Mouse (Mus musculus) brain, adult 2 months (tissue): ENCODE measurements around the gene Lamtor1.
A peak's percentile ranks its signal among the peaks of the same experiment; 100 is the strongest.

Experiments
- DNase-seq: peaks from one replicate; pipeline ENCODE4 v3.0.0; 2011; ENCODE audit warnings: low read depth, low spot score

Gene Lamtor1

GRCm38 (mm10) chr7:101955276-101955675 is 49.6 kb downstream of the Lamtor1 start:
- peak; percentile 38 for DNase-seq

DNA sequence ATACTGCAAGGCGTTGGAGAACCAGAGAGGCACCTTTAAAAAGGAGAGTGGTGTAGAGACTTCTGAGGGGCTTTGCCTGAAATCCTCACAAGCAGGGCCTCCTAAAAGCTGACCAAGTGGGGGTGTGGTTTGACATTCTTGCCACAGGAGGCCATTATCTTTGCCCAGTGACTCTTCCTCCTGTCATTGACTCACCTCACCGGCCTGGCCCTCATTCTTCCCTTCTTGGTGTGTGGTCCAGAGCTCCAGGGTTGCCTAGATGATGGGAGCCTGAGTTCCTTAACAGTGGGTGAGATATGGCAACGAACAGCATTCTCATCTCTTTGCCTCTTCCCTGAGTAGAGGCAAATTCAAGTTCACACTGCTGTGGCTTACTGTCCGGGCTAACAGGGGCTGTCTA is 50.2 kb downstream of the Lamtor1 start:
- no peak for DNase-seq

GRCm38 (mm10) chr7:101956481-101956880 is 50.8 kb downstream of the Lamtor1 start:
- no peak for DNase-seq

DNA sequence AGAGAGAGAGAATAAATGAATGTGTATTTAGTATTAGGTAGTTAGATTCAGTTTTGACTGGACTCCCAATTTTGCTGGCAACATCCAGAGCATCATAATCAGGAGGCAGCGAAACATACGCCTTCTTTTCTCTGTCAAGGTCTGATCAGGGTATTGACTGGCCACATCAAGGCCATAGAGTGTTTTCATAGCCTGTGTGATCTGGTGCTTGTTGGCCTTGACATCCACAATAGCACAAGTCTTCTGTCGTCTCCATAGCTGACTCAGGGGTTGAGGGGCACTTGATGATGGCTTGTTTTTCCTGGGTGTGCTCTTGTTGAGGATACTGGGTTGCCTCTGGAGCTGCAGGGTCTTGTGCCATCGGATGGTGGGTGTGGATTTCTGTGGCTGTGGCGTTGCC is 51.2 kb downstream of the Lamtor1 start:
- DNase-seq, result no peak

- DNase-seq, result no peak
Observed at GRCm38 (mm10) chr7:101962829-101963228, 57.1 kb downstream of the Lamtor1 start.

GRCm38 (mm10) chr7:101963621-101964020 is 57.9 kb downstream of the Lamtor1 start:
- no peak for DNase-seq

DNA sequence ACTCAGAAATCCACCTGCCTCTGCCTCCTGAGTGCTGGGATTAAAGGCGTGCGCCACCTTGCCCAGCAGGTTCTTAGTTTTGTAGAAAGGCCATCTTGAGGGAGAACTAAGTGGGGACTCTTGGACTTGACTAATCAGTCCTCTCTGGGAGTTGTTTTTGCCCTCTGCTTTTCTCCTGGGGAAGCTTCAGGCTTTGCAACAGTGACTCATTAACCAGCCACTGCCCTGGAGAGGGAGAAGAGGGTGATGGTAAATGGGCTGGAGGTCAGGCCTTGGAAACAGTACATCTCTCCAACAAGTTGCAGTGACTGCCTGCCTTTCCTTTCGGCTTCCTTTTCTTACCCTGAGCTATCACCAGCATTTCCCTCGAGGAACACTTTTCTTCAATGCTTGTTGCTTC is 58.8 kb downstream of the Lamtor1 start:
- no peak for DNase-seq

GRCm38 (mm10) chr7:101965606-101966005 is 59.9 kb downstream of the Lamtor1 start:
- DNase-seq, result peak; percentile 16

GRCm38 (mm10) chr7:101967256-101967655 is 61.6 kb downstream of the Lamtor1 start:
- peak; percentile 41 for DNase-seq

DNA sequence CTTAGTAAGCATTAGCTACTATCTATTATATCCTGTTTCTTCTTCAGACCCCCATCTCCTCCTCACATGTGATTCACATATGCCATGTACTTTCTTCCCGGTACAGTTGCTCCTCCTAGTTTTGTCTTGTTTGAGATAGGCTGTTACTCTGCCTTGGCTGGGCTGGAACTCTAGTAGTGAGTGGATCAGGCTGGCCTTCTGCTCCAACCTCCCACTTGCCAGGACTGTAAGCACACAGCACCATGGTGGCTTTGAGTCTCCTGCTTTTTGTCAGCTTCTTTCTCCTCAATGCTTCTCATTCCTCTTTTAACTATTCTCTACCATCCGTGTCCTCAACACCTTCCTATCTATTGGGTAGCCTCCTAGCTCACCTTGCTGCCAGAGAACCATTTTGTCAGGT is 63.0 kb downstream of the Lamtor1 start:
- DNase-seq, result no peak

- DNase-seq, result peak; percentile 91
Observed at GRCm38 (mm10) chr7:101969694-101970428, 64.2 kb downstream of the Lamtor1 start.

DNA sequence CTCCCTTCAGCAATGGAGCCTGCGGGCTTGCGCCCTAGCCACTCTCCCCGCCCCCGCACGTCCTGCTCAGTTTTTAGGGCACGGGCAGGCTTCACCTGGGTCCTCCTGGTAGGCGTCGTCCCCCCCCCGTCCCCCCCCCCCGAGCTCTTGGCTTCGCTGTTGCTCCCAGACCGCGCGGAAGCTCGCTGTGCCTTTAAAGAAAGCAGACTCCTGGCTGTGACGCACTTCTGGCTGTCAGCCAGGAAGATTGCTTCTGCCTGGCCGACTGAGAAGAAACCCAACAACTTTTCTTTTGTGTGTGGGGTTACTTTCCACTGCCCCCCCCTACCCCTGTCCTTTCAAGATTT is 64.7 kb downstream of the Lamtor1 start:
- DNase-seq, result peak; percentile 96

DNA sequence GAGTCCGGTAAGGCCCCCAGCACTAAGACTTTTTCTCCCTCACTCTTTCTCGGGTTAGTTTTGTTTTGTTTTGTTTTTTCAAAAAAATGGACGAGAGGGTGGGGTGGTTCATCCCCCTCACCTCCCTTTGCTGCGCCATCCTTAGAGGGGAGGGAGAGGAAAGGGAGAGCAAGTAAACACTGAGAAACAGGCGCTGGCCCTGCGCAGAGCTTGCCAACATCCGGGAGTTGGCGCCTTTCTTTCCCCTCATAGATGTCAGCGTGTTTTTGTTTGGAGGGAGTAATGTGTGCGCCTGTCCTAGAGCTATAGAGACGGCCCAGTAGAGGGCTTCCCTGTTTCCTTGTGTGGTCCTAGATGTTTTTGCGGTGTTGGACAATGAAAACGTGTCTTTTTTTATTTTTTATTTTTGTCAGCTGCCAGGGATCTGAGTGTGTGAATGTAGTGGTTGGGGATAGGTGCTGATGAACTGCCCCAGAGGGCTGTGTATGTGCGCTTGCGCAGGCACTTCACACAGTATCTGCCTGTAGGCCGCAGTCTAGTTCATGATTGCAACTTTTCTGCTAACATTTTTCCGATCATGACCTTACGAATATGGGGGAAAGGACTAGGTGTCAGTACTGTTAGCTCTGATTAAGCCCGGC is 65.2 kb downstream of the Lamtor1 start:
- DNase-seq, result peak; percentile 93

DNA sequence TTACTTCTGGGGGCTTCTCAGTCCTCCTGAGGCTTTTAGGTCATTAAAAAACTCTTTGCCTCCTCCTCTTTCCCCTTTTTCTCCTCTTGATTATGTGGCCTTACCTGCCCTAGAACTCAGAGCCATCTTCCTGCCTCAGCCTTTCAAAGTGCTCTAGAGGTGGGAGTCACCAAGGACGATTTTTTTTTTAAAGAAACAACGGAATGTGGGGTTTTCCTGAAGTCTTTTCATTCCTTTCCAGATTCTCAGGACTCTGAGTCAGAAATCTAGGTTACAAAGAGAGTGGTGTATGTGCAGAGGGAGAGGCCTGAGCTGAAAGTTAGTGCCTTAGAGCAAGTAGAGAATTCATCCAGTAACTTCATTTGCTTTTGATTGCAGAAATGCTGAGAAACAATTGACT is 66.0 kb downstream of the Lamtor1 start:
- no peak for DNase-seq

DNA sequence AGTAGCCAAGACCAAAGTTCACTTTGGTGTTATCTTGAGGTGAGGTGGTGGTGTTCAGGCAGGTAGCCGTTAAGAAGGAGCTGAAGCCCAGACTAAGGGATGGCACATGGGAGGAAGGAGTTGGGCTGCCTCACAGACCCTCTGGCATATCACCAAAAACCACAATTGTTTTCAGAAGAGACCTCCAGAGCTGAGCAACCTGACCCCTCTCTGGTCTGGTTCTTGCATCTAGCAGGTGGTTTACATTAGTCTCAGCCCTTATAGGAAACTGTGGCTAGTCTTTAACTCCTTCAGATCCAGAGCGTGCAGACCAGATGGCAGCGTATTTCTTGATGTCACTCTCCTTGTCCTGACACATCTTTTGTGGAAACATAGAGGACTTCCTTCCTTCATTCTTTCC is 68.0 kb downstream of the Lamtor1 start:
- DNase-seq, result no peak

DNA sequence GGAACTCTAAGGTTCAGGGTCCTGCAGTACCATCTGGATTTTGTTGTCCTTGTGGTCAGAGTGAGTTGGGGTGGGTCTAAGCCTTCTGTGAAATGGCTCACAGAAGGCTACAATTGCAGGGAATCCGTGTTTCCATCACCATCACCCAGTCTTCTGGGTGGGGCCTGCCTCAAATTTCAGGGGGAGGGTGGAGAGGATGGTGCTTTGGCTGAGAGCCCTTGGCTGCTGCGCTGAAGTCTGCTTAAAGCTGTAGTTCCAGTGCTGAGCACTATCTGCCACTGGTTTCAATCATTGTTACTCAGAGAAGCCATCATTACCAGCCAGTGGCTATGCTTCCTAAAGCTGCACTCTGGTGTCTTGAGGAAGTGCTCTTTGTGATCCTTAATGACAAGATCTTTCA is 68.8 kb downstream of the Lamtor1 start:
- peak; percentile 69 for DNase-seq
